Mouse (Mus musculus): ENCODE measurements around the gene Bmp6.

DNA sequence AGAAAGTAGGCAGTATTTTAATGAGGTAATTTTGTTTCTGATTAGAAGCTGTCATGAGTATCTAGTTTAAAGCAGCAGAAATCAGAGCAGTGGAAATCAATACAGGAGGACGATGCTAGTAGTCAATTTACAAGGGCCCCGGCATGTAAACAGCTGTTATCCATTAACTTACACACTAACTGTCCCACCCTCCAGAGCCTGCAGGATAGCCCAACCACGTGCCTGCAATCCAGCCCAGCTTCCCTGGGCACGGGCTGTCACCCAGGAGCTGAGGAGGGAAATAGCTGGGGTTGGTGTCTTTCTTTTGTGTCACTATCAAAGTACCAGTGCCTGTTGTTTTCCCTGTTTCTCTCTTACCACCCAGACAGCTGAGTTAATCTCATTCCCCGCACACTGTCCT lies 7.1 kb downstream of the Bmp6 start:
- TF ChIP-seq FLI1 (IDR thresholded peaks at IDR 0.05; ENCODE audit: low read length) = no peak
- TF ChIP-seq GATA1 (IDR thresholded peaks at IDR 0.05; ENCODE audit: borderline replicate concordance, low read length) = no peak
